Mouse (Mus musculus): ENCODE results near the gene Olfr272.

The Olfr272 gene

DNA sequence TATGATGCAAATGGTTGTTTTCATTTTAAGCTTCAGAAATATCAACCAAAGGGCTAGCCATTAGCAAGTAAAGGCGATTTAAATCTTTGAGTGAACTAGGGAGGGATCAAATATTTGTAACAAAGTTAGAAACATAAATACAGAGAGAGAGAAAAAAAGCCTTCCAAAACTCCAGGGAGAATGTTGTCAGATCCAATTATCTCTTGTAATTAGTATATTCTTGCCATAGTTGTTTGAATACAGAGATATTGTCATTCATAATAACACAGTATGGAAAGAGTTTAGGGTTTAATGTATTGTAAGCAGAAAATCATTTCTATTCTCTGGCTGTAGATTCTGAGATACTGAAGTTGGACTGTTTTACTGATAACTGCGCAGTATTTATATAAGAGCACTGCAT, at the start of gene Olfr272:
Olfr272 (minus strand) TSS at position 101 of the 400 bp plus-strand sequence.
- no peak for DNase-seq (ENCODE audit: low spot score in 2 of 2)

DNA sequence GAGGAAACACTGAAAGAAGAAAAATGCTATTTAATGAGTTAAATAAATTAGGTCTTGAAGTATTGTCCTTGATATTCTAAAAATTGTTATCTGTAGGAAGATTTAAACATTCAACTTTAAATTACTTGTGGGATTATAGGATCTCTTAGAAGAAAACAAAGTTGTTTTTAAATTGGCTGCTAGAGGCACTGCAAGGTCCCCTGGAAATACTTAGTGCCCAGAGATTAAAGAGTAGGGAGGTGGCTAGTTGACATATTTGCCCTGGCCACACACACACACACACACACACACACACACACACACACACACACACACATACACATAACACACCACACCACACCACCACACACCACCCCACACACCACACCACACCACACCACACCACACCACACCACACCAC, 45.3 kb upstream of the Olfr272 start, which contains the start of gene Olfr270:
Olfr270 (plus strand) TSS at position 301 of the 400 bp plus-strand sequence.
- no peak for DNase-seq (ENCODE audit: low spot score in 2 of 2)

DNA sequence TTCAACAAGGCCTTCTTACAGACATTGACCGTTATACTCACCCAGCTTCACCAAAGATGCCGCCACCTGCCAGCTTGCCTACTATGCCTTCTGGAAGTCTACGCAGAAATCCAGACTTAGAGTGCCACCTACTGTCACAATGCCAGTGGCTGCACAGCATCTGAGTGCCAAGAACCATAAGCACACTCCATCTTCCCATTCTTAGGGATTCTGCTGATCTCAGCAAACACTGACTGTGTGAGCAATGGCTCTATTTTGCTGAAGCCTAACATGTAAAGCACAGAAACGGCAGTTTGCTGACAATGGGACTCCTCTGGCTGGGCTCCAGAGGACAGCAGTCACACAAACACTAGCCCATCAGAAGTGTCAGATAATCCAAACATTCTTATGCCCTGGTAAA, 39.7 kb upstream of the Olfr272 start:
- peak in 1 of 2 experiments; percentile 21 for DNase-seq (ENCODE audit: low spot score in 2 of 2)

DNA sequence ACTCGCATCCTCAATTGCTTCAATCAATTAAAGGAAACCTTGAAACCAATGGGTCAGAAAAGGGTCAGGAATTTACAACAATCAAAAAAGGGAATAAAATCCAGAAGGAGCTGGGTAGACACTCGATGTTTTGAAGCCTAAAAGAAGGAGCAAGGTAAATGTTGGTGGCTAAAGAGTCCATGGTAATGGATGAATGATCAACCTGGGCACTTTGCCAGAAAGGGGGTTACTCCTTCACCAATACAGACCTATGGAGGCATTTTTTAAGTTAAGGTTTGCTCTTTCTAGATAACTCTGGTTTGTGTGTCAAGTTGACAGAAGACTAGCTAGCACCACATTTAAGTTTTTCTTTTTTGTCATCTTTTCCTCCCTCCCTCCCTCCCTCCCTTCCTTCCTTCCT, 30.0 kb upstream of the Olfr272 start:
- no peak for DNase-seq (ENCODE audit: low spot score in 2 of 2)

DNA sequence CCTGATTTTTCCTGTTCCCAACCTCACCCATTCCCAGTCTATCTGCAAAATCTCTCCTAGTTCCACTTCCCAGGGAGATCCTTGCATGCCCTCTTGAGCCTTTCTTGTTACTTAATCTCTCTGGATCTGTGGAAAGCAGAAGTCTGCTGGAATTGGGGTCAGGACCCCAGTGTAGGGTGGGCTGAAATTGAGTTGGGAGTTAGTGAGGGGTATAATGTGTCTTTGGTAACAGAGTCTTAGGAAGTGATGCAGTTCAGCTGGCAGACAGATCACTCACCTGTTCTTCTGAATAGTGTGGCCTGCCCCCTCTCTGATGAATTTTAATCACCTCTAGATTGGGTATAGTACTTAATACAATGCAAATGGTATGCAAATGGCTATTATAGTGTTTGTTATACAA, 27.7 kb upstream of the Olfr272 start:
- no peak for DNase-seq (ENCODE audit: low spot score in 2 of 2)

DNA sequence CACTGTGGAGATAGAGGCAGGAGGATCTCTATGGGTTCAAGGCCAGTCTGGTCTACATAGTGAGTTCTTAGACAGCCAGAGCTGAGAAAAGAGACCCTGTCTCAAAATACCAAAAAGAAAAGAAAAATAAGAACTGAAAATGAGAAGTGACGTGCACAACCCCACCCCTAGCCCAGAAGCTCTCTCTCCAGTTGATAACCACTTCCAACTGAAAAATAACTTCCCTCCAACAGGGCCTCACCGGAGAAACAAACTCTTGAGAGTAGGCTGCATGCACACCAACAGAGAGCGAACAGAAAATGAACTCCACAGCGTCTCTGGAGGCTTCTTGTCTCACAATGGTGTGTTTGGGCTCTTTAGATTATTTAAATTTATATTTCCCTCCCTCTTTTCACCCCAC, 11.5 kb upstream of the Olfr272 start:
- DNase-seq (ENCODE audit: low spot score in 2 of 2): no peak

DNA sequence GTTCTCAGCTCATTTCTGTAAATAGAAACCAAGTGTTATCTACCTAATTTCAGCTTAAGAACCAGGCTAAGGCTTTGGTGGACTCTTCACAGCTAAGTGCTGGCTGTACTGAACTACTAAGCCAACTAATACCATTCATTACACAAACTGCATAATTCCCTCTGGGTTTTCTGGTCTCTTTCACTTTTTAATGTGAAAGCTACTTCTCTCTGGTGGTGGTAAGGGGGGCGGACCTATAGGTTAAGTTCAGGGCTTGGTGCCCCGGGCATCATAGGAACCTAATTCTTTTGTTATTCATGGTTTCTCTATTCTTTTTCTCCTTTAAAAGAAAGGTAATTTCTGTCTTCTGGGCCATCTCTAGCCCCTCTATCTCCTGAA, 1.7 kb downstream of the Olfr272 start:
- no peak for DNase-seq (ENCODE audit: low spot score in 2 of 2)

DNA sequence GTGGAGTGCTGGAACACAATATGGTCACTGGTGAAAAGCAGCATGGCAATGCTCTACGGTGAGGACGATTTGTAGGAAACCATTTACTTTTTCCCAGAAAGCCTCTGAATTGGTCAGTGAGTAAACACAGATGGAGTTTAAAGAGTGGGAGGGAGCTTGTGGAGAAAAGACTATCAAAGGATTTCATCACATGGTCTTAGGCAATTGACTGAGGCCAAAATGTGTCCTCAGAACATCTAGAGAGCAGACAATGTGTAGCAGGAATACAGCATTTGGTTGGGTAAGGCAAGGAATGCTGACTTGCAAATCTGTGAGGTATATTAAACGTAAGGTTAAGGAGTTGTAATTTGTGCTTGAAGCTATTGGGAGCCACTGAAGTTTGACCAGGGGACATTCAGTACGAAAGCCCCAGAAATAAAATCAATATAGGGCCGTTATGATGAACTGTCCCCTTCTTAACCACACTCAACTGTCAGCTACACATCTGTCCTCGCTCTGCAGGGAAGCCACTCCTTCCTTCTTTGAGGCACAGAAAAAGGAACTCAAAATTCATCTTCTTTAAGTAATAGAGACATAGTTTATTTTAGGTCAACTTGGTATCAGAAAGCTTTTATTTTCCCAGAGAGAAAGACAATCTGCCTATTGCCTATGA, 2.2 kb downstream of the Olfr272 start:
- DNase-seq (ENCODE audit: low spot score in 2 of 2): no peak

DNA sequence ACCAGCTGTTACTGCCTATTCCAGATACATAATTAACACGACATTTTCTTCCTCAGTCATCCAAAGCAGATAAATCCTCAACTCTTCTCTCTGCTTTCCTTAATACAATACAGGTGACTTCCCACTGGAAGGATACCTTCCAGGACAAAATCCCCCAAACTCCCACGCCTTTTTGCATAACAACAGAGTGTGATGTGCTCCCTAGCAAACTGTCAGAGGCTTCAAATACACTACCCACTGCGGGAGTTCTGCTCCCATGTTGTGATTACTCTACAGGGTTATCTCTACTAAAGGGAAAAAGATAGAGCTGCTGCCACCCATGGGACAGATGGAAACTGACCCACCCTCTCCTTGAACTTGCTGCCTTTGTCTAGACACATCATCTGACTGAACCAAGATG, 6.6 kb downstream of the Olfr272 start:
- no peak for DNase-seq (ENCODE audit: low spot score in 2 of 2)

DNA sequence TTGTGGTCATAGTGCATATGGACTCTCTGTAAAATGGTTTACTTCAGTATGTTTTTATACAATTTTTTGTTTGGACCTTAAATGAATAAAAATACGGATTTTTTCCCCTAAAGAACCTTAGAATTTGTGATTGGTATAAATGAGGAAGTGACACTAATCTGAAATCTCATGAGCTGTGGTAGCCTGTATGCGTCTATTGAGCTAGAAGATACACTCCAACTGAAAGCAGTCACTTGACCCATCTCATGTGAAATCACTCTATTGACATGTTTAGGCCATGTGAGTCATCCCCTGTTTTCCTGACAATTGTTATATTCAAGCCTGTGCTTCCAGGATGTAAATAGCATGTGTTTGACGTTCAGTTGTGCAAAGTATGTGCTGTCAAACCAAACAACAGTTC, 9.4 kb downstream of the Olfr272 start:
- no peak for DNase-seq (ENCODE audit: low spot score in 2 of 2)

DNA sequence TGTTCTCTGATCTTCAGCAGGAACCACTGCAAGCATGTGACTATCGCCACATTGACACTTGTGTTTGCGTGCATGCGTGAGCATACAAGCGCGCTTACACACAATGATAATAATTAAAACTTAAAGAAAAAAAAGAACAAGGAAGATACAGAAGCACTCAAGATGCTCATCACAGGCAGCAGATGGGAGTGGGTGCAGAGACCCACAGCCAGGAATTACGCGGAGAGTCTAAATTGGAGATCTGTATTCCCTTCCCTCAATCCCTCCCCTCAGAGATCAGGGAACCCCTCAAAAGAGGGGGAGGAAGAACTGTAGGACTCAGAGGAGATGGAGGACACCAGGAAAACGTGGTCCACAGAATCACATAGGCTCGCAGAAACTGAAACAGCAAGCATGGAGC, 54.8 kb downstream of the Olfr272 start:
- DNase-seq (ENCODE audit: low spot score in 2 of 2): no peak

Data from spleen, postnatal 10 days (tissue).